In the genomic region with DNA sequence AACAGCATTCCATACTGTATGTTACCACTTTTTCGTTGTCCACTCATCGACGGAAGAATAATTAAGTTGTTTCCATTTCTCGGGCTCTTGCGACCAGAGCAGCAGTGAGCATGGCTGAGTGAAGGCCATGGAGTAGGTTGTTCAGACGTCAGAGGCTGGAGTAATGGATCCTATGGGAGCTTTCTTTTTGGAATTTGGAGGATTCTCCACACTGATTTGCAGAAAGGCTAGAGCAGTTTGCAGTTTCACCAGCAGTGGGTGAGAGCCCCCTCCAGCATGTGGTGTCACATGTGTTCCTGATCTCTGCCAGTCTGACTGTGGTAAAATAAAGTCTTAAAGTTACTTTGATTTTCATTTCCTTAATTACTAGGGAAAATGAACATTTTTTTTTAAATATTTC, we compare ENCODE assay signal across 21 mouse cellular contexts. TPM values are rescaled to one million over a fixed set of nuclear protein-coding genes. Genes with fewer than 3 reads are reported as not detected.
DNase-seq lines count a peak whose midpoint lies in the region; ATAC-seq lines count a peak whose summit lies in the region.
"Had no signal": no experiment of that assay in that cellular context is flagged by ENCODE, and none has a peak within 500 bp of the region (broad histone marks: within the 10 kb centered on the region; RNA-seq: fewer than 3 reads in every experiment).

No protein-coding gene starts in this region.

- H3K9ac ChIP-seq in kidney, embryonic 15.5 days: no peak overlapping the region
- no peak overlapping the region for H3K9ac ChIP-seq in limb, embryonic 11.5 days (ENCODE audit: low read length)
- no peak overlapping the region for H3K9ac ChIP-seq in limb, embryonic 13.5 days
- H3K9ac ChIP-seq: forebrain, embryonic 13.5 days; heart, embryonic 12.5 days; hindbrain, embryonic 14.5 days had no signal

- 57% methylated on average over 6 of the region's 6 CpGs for WGBS in kidney, embryonic 15.5 days
- 79% methylated on average over 6 of the region's 6 CpGs for WGBS in limb, embryonic 11.5 days
- 75% methylated on average over 6 of the region's 6 CpGs for WGBS in limb, embryonic 10.5 days
- 50% methylated on average over 6 of the region's 6 CpGs for WGBS in limb, embryonic 13.5 days

- H3K27me3 ChIP-seq in kidney, embryonic 15.5 days: no peaks in the 10 kb centered on the region
- no peaks in the 10 kb centered on the region for H3K27me3 ChIP-seq in limb, embryonic 11.5 days (ENCODE audit: control insufficient read depth, insufficient read depth, low read length)
- no peaks in the 10 kb centered on the region for H3K27me3 ChIP-seq in limb, embryonic 10.5 days (ENCODE audit: low read depth, poor library complexity, severe bottlenecking)
- H3K27me3 ChIP-seq in limb, embryonic 13.5 days: no peaks in the 10 kb centered on the region
- H3K27me3 ChIP-seq: forebrain, embryonic 13.5 days; heart, embryonic 12.5 days; Patski had no signal

- no peak overlapping the region for H3K4me3 ChIP-seq in kidney, embryonic 15.5 days (replicated peaks)
- H3K4me3 ChIP-seq in limb, embryonic 11.5 days (ENCODE audit: low read depth, low read length): no peak overlapping the region
- H3K4me3 ChIP-seq in limb, embryonic 10.5 days: no peak overlapping the region
- H3K4me3 ChIP-seq in limb, embryonic 13.5 days: no peak overlapping the region
- H3K4me3 ChIP-seq: forebrain, embryonic 13.5 days; gastrocnemius, adult 2 months; heart, embryonic 12.5 days; hindbrain, embryonic 10.5 days had no signal

- no peak overlapping the region for H3K4me2 ChIP-seq in kidney, embryonic 15.5 days
- H3K4me2 ChIP-seq in limb, embryonic 11.5 days (ENCODE audit: low read depth, severe bottlenecking): no peak overlapping the region
- no peak overlapping the region for H3K4me2 ChIP-seq in limb, embryonic 13.5 days (replicated peaks)
- H3K4me2 ChIP-seq: forebrain, embryonic 13.5 days; heart, embryonic 12.5 days; hindbrain, embryonic 14.5 days had no signal

- no peaks in the 10 kb centered on the region for H3K9me3 ChIP-seq in kidney, embryonic 15.5 days (replicated peaks)
- no peaks in the 10 kb centered on the region for H3K9me3 ChIP-seq in limb, embryonic 11.5 days (ENCODE audit: control insufficient read depth, low read length)
- no peaks in the 10 kb centered on the region for H3K9me3 ChIP-seq in limb, embryonic 10.5 days (replicated peaks)
- H3K9me3 ChIP-seq in limb, embryonic 13.5 days: no peaks in the 10 kb centered on the region
- H3K9me3 ChIP-seq: forebrain, embryonic 13.5 days; heart, embryonic 12.5 days; hindbrain, embryonic 10.5 days had no signal

- no peak for DNase-seq in kidney, postnatal 10 days
- DNase-seq in limb, embryonic 11.5 days (ENCODE audit: low spot score): no peak
- no peak for DNase-seq in limb, embryonic 10.5 days (ENCODE audit: low spot score)
- no peak for DNase-seq in urinary bladder, postnatal 4 days (ENCODE audit: low spot score in 2 of 2)
- DNase-seq: adrenal gland, adult 2 months; adrenal gland, postnatal 25 days; cerebellum, adult 2 months; cerebellum, postnatal 10 days; gastrocnemius, adult 2 months; gastrocnemius, postnatal 25 days had no signal

- peaks cover 17% of the 10 kb centered on the region; the same call in 1 of the 2 replicates for H3K4me1 ChIP-seq in kidney, embryonic 15.5 days
- H3K4me1 ChIP-seq in limb, embryonic 11.5 days (ENCODE audit: control insufficient read depth, insufficient read depth, low read length): no peaks in the 10 kb centered on the region
- peaks cover 22% of the 10 kb centered on the region for H3K4me1 ChIP-seq in limb, embryonic 10.5 days
- H3K4me1 ChIP-seq in limb, embryonic 13.5 days: peaks cover 20% of the 10 kb centered on the region
- H3K4me1 ChIP-seq: hindbrain, embryonic 10.5 days had no signal

- H3K27ac ChIP-seq in kidney, embryonic 15.5 days: no peak overlapping the region
- H3K27ac ChIP-seq in limb, embryonic 11.5 days (replicated peaks; ENCODE audit: low read depth, low read length): no peak overlapping the region
- no peak overlapping the region for H3K27ac ChIP-seq in limb, embryonic 10.5 days
- H3K27ac ChIP-seq in limb, embryonic 13.5 days: no peak overlapping the region
- H3K27ac ChIP-seq: forebrain, embryonic 13.5 days; gastrocnemius, adult 2 months; hindbrain, embryonic 10.5 days; hindbrain, embryonic 14.5 days had no signal

- 0 out of 2 replicates have a peak, but pooled peaks have one; percentile 13 for ATAC-seq in kidney, embryonic 15.5 days (replicated peaks; ENCODE audit: low FRiP score)
- 0 out of 2 replicates have a peak, but pooled peaks have one; percentile 31 for ATAC-seq in limb, embryonic 11.5 days (ENCODE audit: insufficient number of reproducible peaks, low FRiP score, low TSS enrichment, low read depth)
- ATAC-seq in limb, embryonic 13.5 days (ENCODE audit: low FRiP score, low read depth): peak; percentile 25; the same call in 1 of the 2 replicates
- ATAC-seq in inflammation-experienced regulatory T-cells, adult 6 months: no peak
- ATAC-seq: forebrain, embryonic 13.5 days; Patski had no signal

- no peaks in the 10 kb centered on the region for H3K36me3 ChIP-seq in kidney, embryonic 15.5 days
- H3K36me3 ChIP-seq in limb, embryonic 11.5 days (ENCODE audit: control insufficient read depth, insufficient read depth, low read length): no peaks in the 10 kb centered on the region
- H3K36me3 ChIP-seq in limb, embryonic 10.5 days: no peaks in the 10 kb centered on the region
- H3K36me3 ChIP-seq in limb, embryonic 13.5 days: no peaks in the 10 kb centered on the region
- H3K36me3 ChIP-seq: heart, embryonic 12.5 days; hindbrain, embryonic 10.5 days had no signal

RNA-seq across cellular contexts. Expression of a gene that starts 25.6 kb away (rescaled TPM):
- polyA plus RNA-seq in kidney, embryonic 15.5 days (2015; fragmentation: Nextera tagmentation; extraction: Ambion mirVana): not detected in 2 replicates
- not detected in 2 replicates for polyA plus RNA-seq in limb, embryonic 11.5 days (2014; fragmentation: Nextera tagmentation; extraction: Ambion mirVana)
- not detected in 2 replicates for polyA plus RNA-seq in limb, embryonic 10.5 days (2016; fragmentation: Nextera tagmentation; extraction: Ambion mirVana)
- not detected in 2 replicates for polyA plus RNA-seq in limb, embryonic 13.5 days (2015; fragmentation: Nextera tagmentation; extraction: Ambion mirVana)
- not detected for polyA plus RNA-seq in inflammation-experienced regulatory T-cells, adult 6 months (2017; shearing (Covaris generic))
- polyA plus RNA-seq: adrenal gland, adult 2 months; C2C12; cerebellum, adult 2 months; embryonic facial prominence, embryonic 11.5 days; forebrain, embryonic 13.5 days; heart, embryonic 12.5 days; heart, embryonic 16.5 days; hindbrain, embryonic 10.5 days; hindbrain, embryonic 14.5 days; Patski had no signal

RNA-seq across cellular contexts. Expression of a gene that starts 50.0 kb away (rescaled TPM):
- 134 and 144 TPM in 2 replicates for polyA plus RNA-seq in kidney, embryonic 15.5 days (2015; fragmentation: Nextera tagmentation; extraction: Ambion mirVana)
- polyA plus RNA-seq in limb, embryonic 11.5 days (2014; fragmentation: Nextera tagmentation; extraction: Ambion mirVana): 38.1 and 42.2 TPM in 2 replicates
- polyA plus RNA-seq in limb, embryonic 10.5 days (2016; fragmentation: Nextera tagmentation; extraction: Ambion mirVana): 40.5 and 44.6 TPM in 2 replicates
- 62.1 and 71.9 TPM in 2 replicates for polyA plus RNA-seq in limb, embryonic 13.5 days (2015; fragmentation: Nextera tagmentation; extraction: Ambion mirVana)
- not detected for polyA plus RNA-seq in inflammation-experienced regulatory T-cells, adult 6 months (2017; shearing (Covaris generic))

Comparison
In these comparisons a context has a peak if more than half of its experiments do, and no peak if none do; other contexts are left out.
1. RNA of a gene that starts 50.0 kb away (polyA plus RNA-seq): 134 to 144 TPM in kidney, embryonic 15.5 days, 62.1 to 71.9 TPM in limb, embryonic 13.5 days, 40.5 to 44.6 TPM in limb, embryonic 10.5 days and 38.1 to 42.2 TPM in limb, embryonic 11.5 days; not detected in inflammation-experienced regulatory T-cells, adult 6 months; every median in the first group is over 10 times any median in the second.